Mouse (Mus musculus): ENCODE data around the gene Itgae. TPM values are rescaled to one million over a fixed set of nuclear protein-coding genes. Genes with fewer than 3 reads are reported as not detected.
"Not testable (repeated sequence)": the region's sequence is repeated elsewhere in the genome, so short reads cannot be mapped to it uniquely, and the experiment has no call there.

Itgae gene
- polyA plus RNA-seq, 1 experiment from 2014 or later, result 0.32 TPM

- H3K27ac ChIP-seq, result no peak overlapping the region
Measured at GRCm38 (mm10) chr11:73098860-73099259, 8.5 kb downstream of the Itgae start.

DNA sequence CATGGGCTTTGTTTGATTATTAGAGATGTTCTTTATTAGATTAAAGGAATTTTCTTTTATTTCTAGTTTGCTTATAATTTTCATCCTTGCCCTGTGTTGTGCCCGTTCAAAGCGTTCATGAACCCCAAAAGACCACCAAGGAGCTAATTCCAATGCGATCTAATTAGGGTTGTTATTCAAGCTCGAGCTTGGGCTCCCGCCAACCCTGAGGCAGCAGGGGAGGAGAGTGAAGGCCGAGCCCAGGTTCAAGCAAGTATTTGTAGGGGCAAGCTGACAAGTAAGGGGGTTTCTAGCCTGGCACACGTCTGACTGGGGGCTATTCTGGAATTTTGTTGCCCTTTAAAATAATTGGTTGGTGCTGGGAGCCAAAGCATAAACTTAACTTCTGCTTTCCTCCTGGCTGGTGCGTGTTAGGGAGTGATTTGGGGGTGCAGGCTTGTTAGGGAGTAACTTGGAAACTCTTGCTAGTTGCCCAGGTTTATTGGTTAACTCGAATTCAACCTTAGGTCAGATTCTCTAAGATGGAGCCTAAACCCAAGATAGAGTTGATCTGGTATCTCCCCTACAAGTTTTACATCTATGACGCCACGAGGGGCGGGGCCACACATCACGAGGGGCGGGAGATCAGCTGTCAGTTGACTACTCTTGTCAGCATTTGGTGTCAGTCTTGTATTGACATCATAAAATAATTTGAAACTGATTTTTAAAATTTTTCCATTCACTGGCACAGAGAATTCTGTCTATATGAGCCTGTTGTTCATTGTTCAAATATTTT, 9.8 kb downstream of the Itgae start:
- Histone ChIP-seq H3K27me3 (no peaks in the 10 kb centered on the region), H3K9ac (no peak overlapping the region), H3K4me1 (0 out of 2 replicates have a peak, but pooled peaks cover 4% of the 10 kb centered on the region), H3K27ac (no peak overlapping the region), H3K4me3 (no peak overlapping the region), H3K4me2 (no peak overlapping the region), H3K9me3 (no peaks in the 10 kb centered on the region), H3K36me3 (no peaks in the 10 kb centered on the region)
- WGBS, result 64% methylated on average over 14 of the region's 14 CpGs
- no peak for ATAC-seq (ENCODE audit: insufficient number of reproducible peaks, insufficient read depth, low FRiP score, low TSS enrichment, low read depth)

More at GRCm38 (mm10) chr11:73098860-73099259, 8.5 kb downstream of the Itgae start:
- no peak overlapping the region for H3K9ac ChIP-seq
- H3K27me3 ChIP-seq, result no peaks in the 10 kb centered on the region
- ATAC-seq (ENCODE audit: insufficient number of reproducible peaks, insufficient read depth, low FRiP score, low TSS enrichment, low read depth), result no peak
- H3K4me1 ChIP-seq, result 0 out of 2 replicates have a peak, but pooled peaks cover 4% of the 10 kb centered on the region
- 61% methylated on average over 5 of the region's 5 CpGs for whole genome bisulfite sequencing
- no peak overlapping the region for H3K4me3 ChIP-seq
- H3K4me2 ChIP-seq, result no peak overlapping the region
- H3K9me3 ChIP-seq, result no peaks in the 10 kb centered on the region
- no peaks in the 10 kb centered on the region for H3K36me3 ChIP-seq

DNA sequence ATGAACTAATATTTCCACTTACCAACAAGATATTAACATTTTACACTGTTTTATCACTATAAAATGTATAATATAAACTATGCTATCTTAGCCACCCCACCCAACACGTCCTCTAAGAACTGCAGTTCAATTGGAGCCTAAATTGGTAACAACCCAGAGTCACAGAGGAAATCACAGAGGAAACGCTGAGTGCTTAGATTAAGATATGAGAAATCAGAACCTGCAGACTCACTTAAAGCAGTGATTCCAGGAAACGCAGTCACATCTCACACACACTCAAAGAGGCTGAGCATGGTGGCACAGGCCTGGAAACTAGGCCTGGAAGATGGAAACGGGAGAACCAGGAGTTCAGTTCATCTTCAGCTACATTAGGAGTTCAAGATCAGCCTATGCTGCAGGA, 10.9 kb downstream of the Itgae start:
- ATAC-seq (ENCODE audit: insufficient number of reproducible peaks, insufficient read depth, low FRiP score, low TSS enrichment, low read depth), result no peak
- Histone ChIP-seq H3K9me3 (no peaks in the 10 kb centered on the region), H3K4me2 (no peak overlapping the region)

GRCm38 (mm10) chr11:73105246-73105645, 14.9 kb downstream of the Itgae start:
- H3K27me3 ChIP-seq, result no peaks in the 10 kb centered on the region
- no peak overlapping the region for H3K4me2 ChIP-seq
- no peak overlapping the region for H3K9ac ChIP-seq
- H3K9me3 ChIP-seq, result no peaks in the 10 kb centered on the region
- no peak overlapping the region for H3K27ac ChIP-seq
- WGBS, result 60% methylated on average over 3 of the region's 3 CpGs
- no peaks in the 10 kb centered on the region for H3K36me3 ChIP-seq
- no peak overlapping the region for H3K4me3 ChIP-seq
- ATAC-seq (ENCODE audit: insufficient number of reproducible peaks, insufficient read depth, low FRiP score, low TSS enrichment, low read depth), result no peak
- no peaks in the 10 kb centered on the region for H3K4me1 ChIP-seq

More for the DNA sequence above, 10.9 kb downstream of the Itgae start:
- WGBS, result 64% methylated on average over 4 of the region's 4 CpGs
- Histone ChIP-seq H3K36me3 (no peaks in the 10 kb centered on the region), H3K27me3 (no peaks in the 10 kb centered on the region), H3K4me3 (no peak overlapping the region), H3K4me1 (0 out of 2 replicates have a peak, but pooled peaks cover 4% of the 10 kb centered on the region), H3K9ac (no peak overlapping the region), H3K27ac (no peak overlapping the region)

DNA sequence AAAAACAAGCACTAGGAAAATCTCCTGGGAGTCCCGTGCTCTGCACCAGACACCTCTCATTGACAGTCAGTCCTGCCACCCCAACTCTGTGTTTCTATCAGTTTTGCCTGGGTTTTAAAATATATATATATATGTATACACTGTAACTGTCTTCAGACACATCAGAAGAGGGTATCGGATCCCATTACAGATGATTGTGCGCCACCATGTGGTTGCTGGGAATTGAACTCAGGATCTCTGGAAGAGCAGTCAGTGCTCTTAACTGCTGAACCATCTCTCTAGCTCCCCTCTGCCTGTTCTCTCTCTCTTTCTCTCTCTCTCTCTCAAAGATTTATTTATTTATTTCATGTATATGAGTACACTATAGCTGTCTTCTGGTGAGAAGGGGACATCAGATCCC, 17.0 kb downstream of the Itgae start:
- not testable (repeated sequence) for H3K27ac ChIP-seq; ATAC-seq (ENCODE audit: insufficient number of reproducible peaks, insufficient read depth, low FRiP score, low TSS enrichment, low read depth); H3K9ac ChIP-seq; H3K4me3 ChIP-seq; H3K9me3 ChIP-seq; H3K27me3 ChIP-seq; H3K4me2 ChIP-seq; H3K36me3 ChIP-seq; H3K4me1 ChIP-seq
- WGBS, result 30% methylated on average over 3 of the region's 3 CpGs

DNA sequence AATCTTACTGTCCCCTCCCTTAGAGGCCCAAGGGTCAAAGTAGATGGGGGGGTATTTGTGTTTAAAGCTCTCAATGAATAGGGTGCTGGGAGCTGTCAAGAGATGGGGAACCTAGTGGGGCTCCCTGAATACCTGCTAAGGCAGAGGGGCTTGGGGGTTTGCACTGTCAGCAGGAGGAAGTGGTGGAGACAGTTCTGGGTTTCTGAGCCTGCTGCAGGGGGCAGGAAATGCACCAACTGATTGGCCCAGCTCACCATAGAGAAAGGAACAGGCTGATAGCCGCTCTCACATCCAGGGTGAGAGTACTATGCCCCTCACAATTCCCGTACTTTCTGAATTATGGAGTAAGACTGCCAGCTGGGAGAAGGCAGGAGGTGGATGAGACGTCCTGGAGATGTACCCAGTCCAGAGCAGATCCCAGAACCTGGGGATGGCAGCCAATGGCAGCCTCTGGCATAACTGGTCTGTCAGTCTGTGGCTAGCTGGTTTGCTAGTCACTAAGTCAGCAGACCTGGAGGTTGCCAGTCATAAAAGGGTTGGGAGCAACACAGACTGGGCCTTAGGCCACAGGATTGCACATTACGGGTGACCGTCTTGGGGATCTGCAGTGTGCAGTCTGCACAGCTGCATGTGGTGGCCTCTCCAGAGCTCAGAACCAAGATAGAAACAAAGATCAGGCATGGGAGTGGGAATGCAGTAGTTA, 18.0 kb downstream of the Itgae start:
- Histone ChIP-seq H3K9me3 (no peaks in the 10 kb centered on the region), H3K27me3 (no peaks in the 10 kb centered on the region), H3K4me2 (no peak overlapping the region), H3K9ac (no peak overlapping the region), H3K27ac (no peak overlapping the region), H3K36me3 (no peaks in the 10 kb centered on the region), H3K4me1 (no peaks in the 10 kb centered on the region), H3K4me3 (no peak overlapping the region)
- no peak for ATAC-seq (ENCODE audit: insufficient number of reproducible peaks, insufficient read depth, low FRiP score, low TSS enrichment, low read depth)
- 73% methylated on average over 5 of the region's 5 CpGs for WGBS

- Histone ChIP-seq H3K27ac (no peak overlapping the region), H3K9me3 (no peaks in the 10 kb centered on the region), H3K4me2 (no peak overlapping the region), H3K36me3 (no peaks in the 10 kb centered on the region), H3K4me3 (no peak overlapping the region), H3K27me3 (no peaks in the 10 kb centered on the region), H3K4me1 (no peaks in the 10 kb centered on the region), H3K9ac (no peak overlapping the region)
- WGBS, result 81% methylated on average over 14 of the region's 14 CpGs
- no peak for ATAC-seq (ENCODE audit: insufficient number of reproducible peaks, insufficient read depth, low FRiP score, low TSS enrichment, low read depth)
Measured at GRCm38 (mm10) chr11:73108898-73109625, 18.7 kb downstream of the Itgae start.

- Histone ChIP-seq H3K36me3 (no peaks in the 10 kb centered on the region), H3K9ac (no peak overlapping the region), H3K4me1 (no peaks in the 10 kb centered on the region), H3K27me3 (no peaks in the 10 kb centered on the region), H3K4me3 (no peak overlapping the region), H3K4me2 (no peak overlapping the region), H3K27ac (no peak overlapping the region), H3K9me3 (no peaks in the 10 kb centered on the region)
- WGBS, result 84% methylated on average over 3 of the region's 3 CpGs
- no peak for ATAC-seq (ENCODE audit: insufficient number of reproducible peaks, insufficient read depth, low FRiP score, low TSS enrichment, low read depth)
Measured at GRCm38 (mm10) chr11:73109941-73110340, 19.6 kb downstream of the Itgae start.

GRCm38 (mm10) chr11:73111414-73111813, 21.0 kb downstream of the Itgae start:
- no peaks in the 10 kb centered on the region for H3K36me3 ChIP-seq
- H3K27ac ChIP-seq, result no peak overlapping the region
- no peak overlapping the region for H3K4me2 ChIP-seq
- H3K9me3 ChIP-seq, result no peaks in the 10 kb centered on the region
- no peaks in the 10 kb centered on the region for H3K4me1 ChIP-seq
- no peak overlapping the region for H3K9ac ChIP-seq
- no peaks in the 10 kb centered on the region for H3K27me3 ChIP-seq
- 74% methylated on average over 6 of the region's 6 CpGs for WGBS
- no peak for ATAC-seq (ENCODE audit: insufficient number of reproducible peaks, insufficient read depth, low FRiP score, low TSS enrichment, low read depth)
- no peak overlapping the region for H3K4me3 ChIP-seq

DNA sequence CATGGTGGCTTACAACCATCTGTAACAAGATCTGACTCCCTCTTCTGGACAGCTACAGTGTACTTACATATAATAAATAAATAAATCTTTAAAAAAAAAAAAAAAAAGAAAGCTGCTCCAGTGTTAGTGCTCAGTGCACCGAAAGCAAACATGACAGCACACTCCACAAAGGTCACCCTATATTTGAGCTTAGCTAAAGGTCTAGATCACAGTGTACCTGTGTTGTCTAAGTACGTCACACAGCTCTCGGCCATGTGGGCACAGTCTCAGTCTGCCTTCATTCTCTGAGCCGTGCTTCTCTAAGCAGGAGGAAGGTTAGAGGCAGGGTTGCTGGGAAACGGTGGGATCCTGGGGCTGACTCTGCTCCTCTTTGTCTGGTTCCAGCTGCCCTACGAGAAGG, 36.1 kb downstream of the Itgae start:
- Histone ChIP-seq H3K4me3 (no peak overlapping the region), H3K4me2 (no peak overlapping the region), H3K27me3 (no peaks in the 10 kb centered on the region), H3K36me3 (peaks cover 10% of the 10 kb centered on the region; the same call in 1 of the 2 replicates), H3K4me1 (no peaks in the 10 kb centered on the region), H3K27ac (no peak overlapping the region), H3K9ac (no peak overlapping the region), H3K9me3 (no peaks in the 10 kb centered on the region; the same call in 1 of the 2 replicates)
- 99% methylated on average over 6 of the region's 6 CpGs for WGBS
- no peak for ATAC-seq (ENCODE audit: insufficient number of reproducible peaks, insufficient read depth, low FRiP score, low TSS enrichment, low read depth)

DNA sequence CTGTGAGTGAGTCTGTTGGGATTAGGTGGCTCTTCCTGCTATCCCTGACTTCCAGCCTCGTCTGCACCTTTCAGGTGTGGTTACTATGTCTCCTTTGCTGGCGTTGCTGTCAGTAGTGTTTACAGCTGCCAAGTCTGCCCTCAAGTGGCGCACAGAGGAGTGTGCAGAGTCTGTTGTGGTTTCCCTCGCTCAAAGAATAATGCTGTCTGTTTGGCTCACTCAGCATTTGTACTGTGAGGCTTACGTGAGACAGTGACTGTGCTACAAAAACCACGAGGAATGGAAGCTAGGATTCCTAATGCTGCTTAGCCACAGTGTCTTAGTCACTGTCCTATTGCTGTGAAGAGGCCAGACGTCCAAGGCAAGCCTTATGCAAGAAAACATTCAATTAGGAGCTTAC, 40.6 kb downstream of the Itgae start:
- H3K4me1 ChIP-seq, result peaks cover 17% of the 10 kb centered on the region
- H3K36me3 ChIP-seq, result peaks cover 39% of the 10 kb centered on the region
- 79% methylated on average over 7 of the region's 7 CpGs for WGBS

More for the DNA sequence above, 40.6 kb downstream of the Itgae start:
- no peak for ATAC-seq (ENCODE audit: insufficient number of reproducible peaks, insufficient read depth, low FRiP score, low TSS enrichment, low read depth)
- no peak overlapping the region for H3K4me3 ChIP-seq
- H3K9ac ChIP-seq, result no peak overlapping the region
- no peak overlapping the region for H3K27ac ChIP-seq
- H3K27me3 ChIP-seq, result no peaks in the 10 kb centered on the region
- no peak overlapping the region for H3K4me2 ChIP-seq
- no peaks in the 10 kb centered on the region for H3K9me3 ChIP-seq

Data from embryonic facial prominence, embryonic 13.5 days (tissue).